22 mouse cellular contexts compared by ENCODE assay signal in genomic region chr9:7959301-7959700, GRCm38 (mm10). TPM values are rescaled to one million over a fixed set of nuclear protein-coding genes. Genes with fewer than 3 reads are reported as not detected.
A peak's percentile ranks its signal among the peaks of the same experiment; 100 is the strongest.
DNase-seq lines count a peak whose midpoint lies in the region; ATAC-seq lines count a peak whose summit lies in the region.
"Had no signal": no experiment of that assay in that cellular context is flagged by ENCODE, and none has a peak within 500 bp of the region (broad histone marks: within the 10 kb centered on the region; RNA-seq: fewer than 3 reads in every experiment).

No protein-coding gene starts in this region.

- no peak overlapping the region for H3K9ac ChIP-seq in intestine, embryonic 16.5 days (ENCODE audit: low read depth, low read length)
- no peak overlapping the region for H3K9ac ChIP-seq in intestine, embryonic 15.5 days
- H3K9ac ChIP-seq in limb, embryonic 13.5 days = peak overlapping the region; percentile 25; the same call in 1 of the 2 replicates
- no peak overlapping the region for H3K9ac ChIP-seq in midbrain, embryonic 14.5 days (replicated peaks; ENCODE audit: low read length)
- H3K9ac ChIP-seq: hindbrain, embryonic 14.5 days; limb, embryonic 15.5 days; liver, embryonic 14.5 days; neural tube, embryonic 15.5 days had no signal

- peaks cover 30% of the 10 kb centered on the region for H3K4me1 ChIP-seq in intestine, embryonic 16.5 days (ENCODE audit: control insufficient read depth, insufficient read depth, low read length)
- peaks cover 16% of the 10 kb centered on the region for H3K4me1 ChIP-seq in intestine, embryonic 15.5 days (replicated peaks)
- peaks cover 57% of the 10 kb centered on the region for H3K4me1 ChIP-seq in limb, embryonic 13.5 days
- peaks cover 17% of the 10 kb centered on the region; the same call in 1 of the 2 replicates for H3K4me1 ChIP-seq in midbrain, embryonic 14.5 days (ENCODE audit: control insufficient read depth, insufficient read depth, low read length)

- peak; percentile 6 for DNase-seq in ovary, adult 18-20 months (ENCODE audit: low spot score)
- DNase-seq in ovary, postnatal 10 days (ENCODE audit: low spot score) = no peak
- no peak for DNase-seq in midbrain, embryonic 14.5 days
- DNase-seq: adrenal gland, postnatal 36 days; cerebellum, adult 9-10 months; gastrocnemius, postnatal 10 days; heart, postnatal 4 days; kidney, adult 8-10 months; kidney, postnatal 10 days; lung, postnatal 36 days; thymus, postnatal 14 days had no signal

- H3K36me3 ChIP-seq in intestine, embryonic 16.5 days (ENCODE audit: control insufficient read depth, insufficient read depth, low read length) = 0 out of 2 replicates have a peak, but pooled peaks cover 3% of the 10 kb centered on the region
- peaks cover 6% of the 10 kb centered on the region; the same call in 1 of the 2 replicates for H3K36me3 ChIP-seq in intestine, embryonic 15.5 days
- peaks cover 31% of the 10 kb centered on the region for H3K36me3 ChIP-seq in limb, embryonic 13.5 days
- H3K36me3 ChIP-seq in midbrain, embryonic 14.5 days (ENCODE audit: control insufficient read depth, insufficient read depth, low read length) = no peaks in the 10 kb centered on the region
- H3K36me3 ChIP-seq: neural tube, embryonic 15.5 days had no signal

- no peak for ATAC-seq in intestine, embryonic 16.5 days
- ATAC-seq in intestine, embryonic 15.5 days = no peak
- no peak for ATAC-seq in limb, embryonic 13.5 days (ENCODE audit: low FRiP score, low read depth)
- no peak for ATAC-seq in frontal cortex, adult (ENCODE audit: low TSS enrichment)
- ATAC-seq in midbrain, embryonic 14.5 days (ENCODE audit: low FRiP score, low TSS enrichment) = no peak
- ATAC-seq: forebrain, embryonic 14.5 days; inflammation-experienced regulatory T-cells, adult 6 months had no signal

- no peaks in the 10 kb centered on the region for H3K27me3 ChIP-seq in intestine, embryonic 16.5 days (replicated peaks; ENCODE audit: control insufficient read depth, insufficient read depth, low read length)
- no peaks in the 10 kb centered on the region for H3K27me3 ChIP-seq in intestine, embryonic 15.5 days (replicated peaks)
- H3K27me3 ChIP-seq in limb, embryonic 13.5 days = no peaks in the 10 kb centered on the region
- H3K27me3 ChIP-seq in midbrain, embryonic 14.5 days (ENCODE audit: control insufficient read depth, insufficient read depth, low read length) = no peaks in the 10 kb centered on the region
- H3K27me3 ChIP-seq: heart, embryonic 13.5 days; limb, embryonic 15.5 days; neural tube, embryonic 15.5 days had no signal

- WGBS in intestine, embryonic 16.5 days = 72% methylated on average over 2 of the region's 2 CpGs
- whole genome bisulfite sequencing in intestine, embryonic 15.5 days = 84% methylated on average over 2 of the region's 2 CpGs
- 59% methylated on average over 2 of the region's 2 CpGs for WGBS in limb, embryonic 13.5 days
- WGBS in midbrain, embryonic 14.5 days = 63% methylated on average over 2 of the region's 2 CpGs

- H3K4me2 ChIP-seq in intestine, embryonic 16.5 days (ENCODE audit: low read depth, low read length) = no peak overlapping the region
- no peak overlapping the region for H3K4me2 ChIP-seq in intestine, embryonic 15.5 days (replicated peaks)
- H3K4me2 ChIP-seq in limb, embryonic 13.5 days (replicated peaks) = no peak overlapping the region
- no peak overlapping the region for H3K4me2 ChIP-seq in midbrain, embryonic 14.5 days (ENCODE audit: low read length)
- H3K4me2 ChIP-seq: hindbrain, embryonic 14.5 days; limb, embryonic 15.5 days; neural tube, embryonic 15.5 days had no signal

- H3K4me3 ChIP-seq in intestine, embryonic 16.5 days (ENCODE audit: low read length) = no peak overlapping the region
- H3K4me3 ChIP-seq in intestine, embryonic 15.5 days (replicated peaks) = no peak overlapping the region
- H3K4me3 ChIP-seq in limb, embryonic 13.5 days = no peak overlapping the region
- H3K4me3 ChIP-seq in midbrain, embryonic 14.5 days (replicated peaks; ENCODE audit: low read depth, low read length) = no peak overlapping the region
- H3K4me3 ChIP-seq: heart, embryonic 13.5 days; limb, embryonic 15.5 days; neural tube, embryonic 15.5 days had no signal

- 0 out of 2 replicates have a peak overlapping the region, but pooled peaks have one; percentile 31 for H3K27ac ChIP-seq in intestine, embryonic 16.5 days (ENCODE audit: low read length)
- no peak overlapping the region for H3K27ac ChIP-seq in intestine, embryonic 15.5 days
- H3K27ac ChIP-seq in limb, embryonic 13.5 days = peak overlapping the region; percentile 22; the same call in 1 of the 2 replicates
- H3K27ac ChIP-seq in midbrain, embryonic 14.5 days (replicated peaks; ENCODE audit: low read depth, low read length) = no peak overlapping the region
- H3K27ac ChIP-seq: hindbrain, embryonic 14.5 days; liver, embryonic 14.5 days had no signal

- no peaks in the 10 kb centered on the region for H3K9me3 ChIP-seq in intestine, embryonic 16.5 days (ENCODE audit: control insufficient read depth, low read length)
- H3K9me3 ChIP-seq in intestine, embryonic 15.5 days = no peaks in the 10 kb centered on the region
- no peaks in the 10 kb centered on the region for H3K9me3 ChIP-seq in limb, embryonic 13.5 days
- H3K9me3 ChIP-seq in midbrain, embryonic 14.5 days (ENCODE audit: control insufficient read depth, low read length) = no peaks in the 10 kb centered on the region
- H3K9me3 ChIP-seq: heart, embryonic 13.5 days; limb, embryonic 15.5 days; neural tube, embryonic 15.5 days had no signal

RNA-seq across cellular contexts. Expression of gene Yap1, which starts 45.1 kb away (rescaled TPM):
- 13.2 and 18.3 TPM in 2 replicates for polyA plus RNA-seq in intestine, embryonic 16.5 days (2015; fragmentation: Nextera tagmentation; extraction: Ambion mirVana)
- 25.3 and 25.9 TPM in 2 replicates for polyA plus RNA-seq in intestine, embryonic 15.5 days (2015; fragmentation: Nextera tagmentation; extraction: Ambion mirVana)
- 47.5 and 48.1 TPM in 2 replicates for polyA plus RNA-seq in limb, embryonic 13.5 days (2015; fragmentation: Nextera tagmentation; extraction: Ambion mirVana)
- 5.9 and 7.8 TPM in 2 replicates for polyA plus RNA-seq in midbrain, embryonic 14.5 days (2014; fragmentation: Nextera tagmentation; extraction: Ambion mirVana)
- polyA plus RNA-seq: inflammation-experienced regulatory T-cells, adult 6 months had no signal

Comparison
In these comparisons a context has a peak if more than half of its experiments do, and no peak if none do; other contexts are left out.
1. H3K27ac ChIP-seq: peak in intestine, embryonic 16.5 days (single experiment) and limb, embryonic 13.5 days (single experiment); none in intestine, embryonic 15.5 days (single experiment) and midbrain, embryonic 14.5 days (single experiment).